Mouse (Mus musculus): Measurements from ENCODE around the gene Chpt1.

Gene Chpt1

GRCm38 (mm10) chr10:88404220-88404619, 99.7 kb downstream of the Chpt1 start:
- DNase-seq (ENCODE audit: low spot score) = no peak

- no peak for DNase-seq (ENCODE audit: low spot score)
Measured at GRCm38 (mm10) chr10:88403021-88403420, 100.9 kb downstream of the Chpt1 start.

Data from embryo, embryonic 10 days (tissue).